Mouse (Mus musculus) brain, embryonic 14.5 days (tissue): ENCODE results near the gene Fgfr1op2.

Experiments
- CTCF ChIP-seq: fragments of 200-500 bp; IDR thresholded peaks from 2 replicates; pipeline ENCODE4 v1.5.1; 2012; ENCODE audit warnings: inconsistent platforms, mild to moderate bottlenecking, moderate library complexity, borderline replicate concordance; ENCODE audit not compliant: insufficient read depth, insufficient read length; ENCODE audit errors: extremely low read depth
- POLR2A ChIP-seq: fragments of 200-500 bp; IDR thresholded peaks from 2 replicates; pipeline ENCODE4 v1.6.1; 2012; ENCODE audit warnings: mild to moderate bottlenecking, inconsistent platforms, borderline replicate concordance; ENCODE audit not compliant: poor library complexity, insufficient read depth, insufficient read length, severe bottlenecking; ENCODE audit errors: extremely low read depth

- TF ChIP-seq CTCF (no peak), POLR2A (no peak)
Observed at GRCm38 (mm10) chr6:146628123-146628522, 51.1 kb downstream of the Fgfr1op2 start.
